Mouse (Mus musculus): ENCODE results near the gene Samd8. TPM values are rescaled to one million over a fixed set of nuclear protein-coding genes. Genes with fewer than 3 reads are reported as not detected.

Gene Samd8
- total and polyA plus RNA-seq, 3 experiments = 5.4 to 9.5 (median 7.0) TPM

GRCm38 (mm10) chr14:21761560-21761959 is 11.2 kb downstream of the Samd8 start:
- H3K9me3 ChIP-seq (replicated peaks; ENCODE audit: low read length) = no peaks in the 10 kb centered on the region
- no peak for TF ChIP-seq RCOR1 (conservative IDR thresholded peaks at IDR 0.05; ENCODE audit: low read depth, low read length)
- TF ChIP-seq CHD1 (IDR thresholded peaks at IDR 0.05; ENCODE audit: low read depth, low read length) = no peak
- TF ChIP-seq MEF2A (IDR thresholded peaks at IDR 0.05; ENCODE audit: borderline replicate concordance, low read depth, low read length) = no peak
- TF ChIP-seq JUN (IDR thresholded peaks at IDR 0.05; ENCODE audit: insufficient read depth, low read depth, low read length) = no peak
- no peak for TF ChIP-seq KAT2A (IDR thresholded peaks at IDR 0.05; ENCODE audit: insufficient replicate concordance, low read length)
- TF ChIP-seq MAZ (IDR thresholded peaks at IDR 0.05; ENCODE audit: low read depth, low read length) = no peak
- TF ChIP-seq ZC3H11A (IDR thresholded peaks at IDR 0.05; ENCODE audit: low read depth, low read length) = no peak
- TF ChIP-seq HCFC1 (IDR thresholded peaks at IDR 0.05; ENCODE audit: low read depth, low read length) = no peak
- TF ChIP-seq ETS1 (conservative IDR thresholded peaks at IDR 0.05; ENCODE audit: low read depth, low read length) = no peak
- TF ChIP-seq E2F4 (IDR thresholded peaks at IDR 0.05; ENCODE audit: insufficient replicate concordance, low read depth, low read length) = no peak
- no peak for TF ChIP-seq MAFK (IDR thresholded peaks at IDR 0.05; ENCODE audit: insufficient replicate concordance, low read length)
- TF ChIP-seq MYC (IDR thresholded peaks at IDR 0.05; ENCODE audit: low read depth, low read length) = no peak
- TF ChIP-seq UBTF (IDR thresholded peaks at IDR 0.05; ENCODE audit: low read depth, low read length) = no peak
- TF ChIP-seq MAX (IDR thresholded peaks at IDR 0.05; ENCODE audit: low read length) = no peak
- no peak for TF ChIP-seq CTCF (conservative IDR thresholded peaks at IDR 0.05 in 1 of 2, IDR thresholded peaks at IDR 0.05 in 1 of 2; ENCODE audit: low read depth in 2 of 2, low read length in 2 of 2)
- TF ChIP-seq ZKSCAN1 (IDR thresholded peaks at IDR 0.05; ENCODE audit: borderline replicate concordance, low read depth, low read length) = no peak
- no peak for TF ChIP-seq NELFE (IDR thresholded peaks at IDR 0.05; ENCODE audit: low read depth, low read length)
- H3K9ac ChIP-seq (ENCODE audit: insufficient read depth, low read depth) = no peak overlapping the region
- no peak overlapping the region for H3K27ac ChIP-seq (ENCODE audit: insufficient read depth, low read depth)
- no peaks in the 10 kb centered on the region for H3K27me3 ChIP-seq (replicated peaks)
- in situ Hi-C loops (cut with MboI; ENCODE audit: low pct_ligation_motif_present, low pct_unique_long_range_greater_than_20kb, low sequenced_read_pairs) (no loop called here), dilution Hi-C loops (cut with MboI; ENCODE audit: extremely low pct_ligation_motif_present, extremely low pct_unique_long_range_greater_than_20kb, low sequenced_read_pairs) (no loop called here)
- H3K4me2 ChIP-seq (ENCODE audit: insufficient read depth, low read depth, poor library complexity, severe bottlenecking) = no peak overlapping the region
- no peak overlapping the region for H3K4me3 ChIP-seq (replicated peaks in 1 of 3; ENCODE audit: low read depth in 2 of 3, low read length in 2 of 3, poor library complexity in 1 of 3)
- H3K4me1 ChIP-seq (ENCODE audit: control insufficient read depth in 1 of 2, insufficient read depth in 2 of 2) = peaks cover 0 to 4% of the 10 kb centered on the region in 2 experiments; a peak in 2 of 4 replicates
- H3K36me3 ChIP-seq (replicated peaks in 1 of 2; ENCODE audit: control insufficient read depth in 1 of 2, insufficient read depth in 1 of 2, low read length in 1 of 2) = peaks cover 0 to 12% of the 10 kb centered on the region in 2 experiments
- DNase-seq (ENCODE audit: extremely low read depth) = no peak
- H3K79me2 ChIP-seq (replicated peaks; ENCODE audit: control insufficient read depth, extremely low read depth, insufficient read depth, poor library complexity, severe bottlenecking) = 0 out of 2 replicates have a peak, but pooled peaks cover 7% of the 10 kb centered on the region

GRCm38 (mm10) chr14:21763736-21764135 is 13.4 kb downstream of the Samd8 start:
- no peak overlapping the region for H3K4me2 ChIP-seq (ENCODE audit: insufficient read depth, low read depth, poor library complexity, severe bottlenecking)
- no peak overlapping the region for H3K4me3 ChIP-seq (replicated peaks in 1 of 3; ENCODE audit: low read depth in 2 of 3, low read length in 2 of 3, poor library complexity in 1 of 3)
- H3K4me1 ChIP-seq (ENCODE audit: control insufficient read depth in 1 of 2, insufficient read depth in 2 of 2) = no peaks in the 10 kb centered on the region
- no peak overlapping the region for H3K9ac ChIP-seq (ENCODE audit: insufficient read depth, low read depth)
- peaks cover 0 to 14% of the 10 kb centered on the region in 2 experiments for H3K36me3 ChIP-seq (replicated peaks in 1 of 2; ENCODE audit: control insufficient read depth in 1 of 2, insufficient read depth in 1 of 2, low read length in 1 of 2)
- H3K9me3 ChIP-seq (replicated peaks; ENCODE audit: low read length) = no peaks in the 10 kb centered on the region
- dilution Hi-C loops (cut with MboI; ENCODE audit: extremely low pct_ligation_motif_present, extremely low pct_unique_long_range_greater_than_20kb, low sequenced_read_pairs) = no loop called here
- DNase-seq (ENCODE audit: extremely low read depth) = no peak
- no peak for TF ChIP-seq ELF1 (IDR thresholded peaks at IDR 0.05; ENCODE audit: low read depth, low read length)
- no peak for TF ChIP-seq CTCF (conservative IDR thresholded peaks at IDR 0.05 in 1 of 2, IDR thresholded peaks at IDR 0.05 in 1 of 2; ENCODE audit: low read depth in 2 of 2, low read length in 2 of 2)
- TF ChIP-seq RAD21 (IDR thresholded peaks at IDR 0.05; ENCODE audit: low read depth, low read length) = no peak
- no peak overlapping the region for H3K27ac ChIP-seq (ENCODE audit: insufficient read depth, low read depth)
- 0 out of 2 replicates have a peak, but pooled peaks cover 7% of the 10 kb centered on the region for H3K79me2 ChIP-seq (replicated peaks; ENCODE audit: control insufficient read depth, extremely low read depth, insufficient read depth, poor library complexity, severe bottlenecking)
- no peaks in the 10 kb centered on the region for H3K27me3 ChIP-seq (replicated peaks)
- in situ Hi-C loops (cut with MboI; ENCODE audit: low pct_ligation_motif_present, low pct_unique_long_range_greater_than_20kb, low sequenced_read_pairs) = no loop called here
